Mouse (Mus musculus): ENCODE measurements around the gene Kif11. TPM values are rescaled to one million over a fixed set of nuclear protein-coding genes. Genes with fewer than 3 reads are reported as not detected.

Gene Kif11
- total RNA-seq, 2 experiments from 2014 or later, result 3.2 to 3.3 TPM

DNA sequence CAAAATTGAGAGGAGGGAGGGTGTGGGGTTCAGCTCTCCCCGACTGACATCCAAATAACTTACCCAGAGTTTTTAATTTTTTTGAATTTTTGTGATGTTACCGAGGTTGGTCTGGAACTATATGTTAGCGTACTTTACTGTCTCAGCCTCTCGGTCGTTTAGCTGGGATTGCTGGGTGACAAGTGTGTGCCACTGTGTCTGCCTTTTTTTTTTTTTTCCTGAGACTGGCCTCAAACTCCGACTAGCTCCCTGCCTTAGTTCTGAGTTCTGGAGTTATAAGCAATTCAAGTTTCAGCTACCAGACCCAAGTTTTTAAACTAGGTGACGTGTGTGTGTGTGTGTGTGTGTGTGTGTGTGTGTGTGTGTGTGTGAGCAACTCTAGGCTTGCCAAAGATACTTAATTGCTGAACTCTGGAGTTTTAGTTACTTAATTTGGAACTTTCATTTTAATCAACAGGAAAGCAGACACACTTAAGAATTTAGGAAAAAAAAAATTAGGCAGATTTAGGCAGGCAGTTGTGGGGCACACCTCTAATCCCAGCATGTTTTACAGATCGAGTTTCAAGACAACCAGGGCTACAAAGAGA lies 1.3 kb downstream of the Kif11 start:
- no peak for DNase-seq

DNA sequence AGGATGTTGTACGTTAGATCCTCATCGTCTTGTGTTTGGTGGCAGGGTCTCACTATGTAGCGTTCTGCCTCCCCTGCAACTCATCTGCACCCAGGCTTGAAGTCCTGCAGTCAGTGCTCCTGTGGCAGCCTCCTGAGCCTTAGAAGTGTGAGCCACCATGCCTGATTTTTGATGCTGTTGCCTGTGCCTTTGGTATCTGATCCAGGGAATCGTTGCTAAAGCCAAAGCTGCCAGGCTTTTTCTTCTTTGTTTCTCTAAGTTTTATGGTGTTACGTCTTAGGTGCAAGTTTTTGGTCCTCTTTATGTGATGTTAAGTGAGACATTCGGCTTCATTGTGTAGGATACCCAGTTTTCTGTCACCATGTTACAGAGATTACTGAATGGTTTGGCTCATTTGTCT lies 2.6 kb downstream of the Kif11 start:
- DNase-seq, result no peak

DNA sequence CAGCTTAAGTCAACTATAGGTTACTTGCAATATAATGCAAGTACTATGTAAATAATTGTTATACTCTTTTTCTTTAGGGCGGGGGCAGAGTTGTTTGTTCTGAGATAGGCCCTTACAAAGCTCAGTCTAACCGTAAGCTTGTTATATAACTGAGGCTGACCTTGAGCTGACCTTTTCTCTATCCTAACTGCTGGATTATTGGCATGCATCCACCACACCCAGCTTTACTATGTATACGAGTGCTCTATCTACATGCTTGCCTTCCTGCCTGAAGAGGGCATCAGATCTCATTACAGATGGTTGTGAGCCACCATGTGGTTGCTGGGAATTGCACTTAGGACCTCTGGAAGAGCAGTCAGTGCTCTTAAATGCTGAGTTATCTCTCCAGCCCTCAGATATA lies 9.9 kb downstream of the Kif11 start:
- peak in 1 of 2 experiments; percentile 5 for DNase-seq

DNA sequence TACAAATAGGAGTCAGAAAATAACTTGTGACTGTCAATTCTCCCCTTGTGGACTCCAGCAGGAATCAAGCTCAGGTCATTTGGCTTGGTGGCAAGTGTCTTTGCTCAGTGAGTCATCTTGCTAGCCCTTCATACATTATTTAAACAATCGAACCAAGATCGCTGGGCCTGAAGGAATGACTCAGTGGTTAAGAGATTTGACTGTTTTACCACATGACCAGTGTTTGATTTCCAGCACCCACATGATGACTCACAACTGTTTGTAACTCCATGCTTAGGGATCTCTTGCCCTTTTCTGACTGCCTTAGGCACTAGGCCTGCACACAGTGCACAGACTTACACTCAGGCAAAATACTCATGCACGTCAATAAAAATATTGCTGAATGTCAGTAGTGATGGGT lies 15.7 kb downstream of the Kif11 start:
- no peak for DNase-seq

DNA sequence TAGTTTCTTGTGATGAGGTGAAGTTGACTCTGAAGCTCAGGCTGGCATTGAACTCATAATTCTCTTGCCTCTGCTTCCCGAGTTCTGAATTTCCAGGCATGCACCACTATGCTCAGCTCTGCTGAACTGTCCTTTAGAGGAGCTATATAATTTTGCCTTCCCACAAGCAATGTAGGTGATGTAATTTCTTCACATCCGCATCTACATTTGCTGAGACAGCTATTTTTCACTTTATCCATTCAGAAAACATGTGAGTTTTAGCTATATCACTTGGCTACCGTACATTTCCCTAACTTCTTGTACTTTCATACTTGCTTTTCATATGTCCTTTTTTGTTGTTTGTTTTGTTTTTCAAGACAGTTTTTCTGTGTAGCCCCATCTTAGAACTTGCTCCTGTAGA lies 20.1 kb downstream of the Kif11 start:
- DNase-seq, result no peak

DNA sequence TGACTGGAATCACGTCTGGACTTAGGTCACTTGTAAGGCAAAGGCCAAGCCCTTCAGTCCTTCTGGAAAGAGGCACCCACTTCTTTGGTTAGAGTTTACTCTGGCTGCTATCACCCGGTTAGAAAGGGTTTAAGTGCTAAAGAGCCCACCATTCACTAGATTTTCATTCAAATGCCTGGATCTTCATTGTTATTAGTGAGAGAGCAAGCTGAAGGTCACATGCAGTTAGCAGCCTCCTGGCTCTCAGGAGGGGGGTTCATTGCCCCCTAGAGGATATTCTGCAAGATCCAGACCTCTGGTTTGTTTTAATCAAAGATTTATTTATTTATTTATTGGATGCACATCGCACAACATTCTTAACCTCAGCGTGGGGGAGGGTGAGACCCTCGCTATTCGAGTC lies 24.7 kb downstream of the Kif11 start:
- no peak for DNase-seq

DNA sequence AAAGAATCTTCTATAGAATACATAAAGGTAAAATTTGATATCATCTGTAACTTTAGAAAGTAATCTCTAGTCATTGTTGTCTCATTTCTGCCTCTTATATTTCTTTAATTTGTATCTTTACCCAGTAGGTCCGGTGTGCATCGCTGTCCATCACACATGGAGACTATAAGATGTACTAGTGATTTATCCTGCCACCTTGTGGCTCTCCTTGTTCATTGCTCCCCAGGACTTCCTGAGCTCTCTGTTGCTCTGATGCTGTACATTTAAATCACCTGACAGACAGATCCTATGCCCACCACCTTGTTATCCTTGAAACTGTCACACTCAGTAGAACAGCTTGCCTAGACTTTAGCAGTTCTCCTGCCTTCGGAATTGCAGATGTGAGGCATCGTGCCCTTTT lies 42.1 kb downstream of the Kif11 start:
- DNase-seq, result peak; percentile 25 to 60

DNA sequence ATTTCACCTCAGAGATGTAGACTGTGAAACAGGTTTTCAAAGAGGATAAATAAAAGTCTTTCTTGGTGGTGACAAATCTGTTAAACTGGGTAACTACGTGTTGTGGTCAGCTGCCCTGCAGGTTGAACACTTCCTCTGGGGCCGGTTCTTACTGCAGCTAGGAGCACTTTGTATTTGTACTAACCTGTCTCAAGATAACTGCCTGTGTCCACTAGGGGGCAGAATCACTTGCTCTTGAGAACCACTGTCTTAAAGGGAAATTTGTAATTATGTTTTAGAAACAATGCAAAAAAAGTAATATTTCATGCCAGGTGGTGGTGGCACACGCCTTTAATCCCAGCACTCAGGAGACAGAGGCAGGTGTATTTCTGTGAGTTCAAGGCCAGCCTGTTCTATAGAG lies 43.4 kb downstream of the Kif11 start:
- peak; percentile 52 to 72 for DNase-seq

DNA sequence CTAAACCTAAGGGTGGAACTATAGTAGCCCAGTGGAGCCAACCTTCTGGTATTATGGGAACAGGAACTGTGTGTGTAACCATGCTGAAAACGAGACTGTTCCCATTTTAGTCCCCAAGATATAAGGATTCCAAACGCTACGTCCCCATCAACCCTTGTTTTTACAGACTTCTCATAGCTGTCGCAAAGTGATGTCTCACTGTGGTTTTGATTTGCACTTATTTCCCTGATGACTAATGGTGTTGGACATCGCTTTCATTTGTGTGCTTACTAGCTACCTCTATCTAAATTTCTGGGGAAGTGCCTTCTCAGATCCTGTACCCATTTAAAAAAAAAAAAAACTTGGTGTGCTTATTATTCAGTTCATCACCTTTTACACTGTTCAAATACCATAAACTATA lies 52.4 kb downstream of the Kif11 start:
- no peak for DNase-seq

DNA sequence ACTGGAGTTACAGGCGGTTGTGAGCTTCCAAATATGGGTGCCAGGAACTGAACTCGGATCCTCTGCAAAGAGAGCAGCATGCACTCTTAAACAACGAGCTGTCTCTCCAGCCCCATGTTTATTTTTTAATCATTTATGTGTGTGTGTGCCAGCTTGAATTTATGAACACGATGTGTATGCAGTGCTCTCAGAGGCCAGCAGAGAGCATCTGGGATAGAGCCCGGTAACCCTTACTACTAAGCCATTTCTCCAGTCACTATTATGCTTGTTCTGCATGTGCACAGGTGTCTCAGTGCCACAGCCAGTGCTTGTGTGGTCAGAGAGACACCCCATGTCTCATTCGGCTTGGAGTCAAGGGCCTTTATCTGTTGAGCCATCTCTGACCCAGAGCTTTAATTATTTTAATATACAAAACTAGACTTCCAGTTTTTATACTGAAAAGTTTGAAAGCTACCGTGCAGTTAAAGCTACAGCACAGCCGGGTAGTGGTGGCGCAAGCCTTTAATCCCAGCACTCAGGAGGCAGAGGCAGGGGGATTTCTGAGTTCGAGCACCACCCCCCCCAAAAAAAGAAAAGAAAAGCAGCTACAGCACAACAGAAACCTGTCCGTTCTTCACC lies 55.0 kb downstream of the Kif11 start:
- DNase-seq, result no peak

DNA sequence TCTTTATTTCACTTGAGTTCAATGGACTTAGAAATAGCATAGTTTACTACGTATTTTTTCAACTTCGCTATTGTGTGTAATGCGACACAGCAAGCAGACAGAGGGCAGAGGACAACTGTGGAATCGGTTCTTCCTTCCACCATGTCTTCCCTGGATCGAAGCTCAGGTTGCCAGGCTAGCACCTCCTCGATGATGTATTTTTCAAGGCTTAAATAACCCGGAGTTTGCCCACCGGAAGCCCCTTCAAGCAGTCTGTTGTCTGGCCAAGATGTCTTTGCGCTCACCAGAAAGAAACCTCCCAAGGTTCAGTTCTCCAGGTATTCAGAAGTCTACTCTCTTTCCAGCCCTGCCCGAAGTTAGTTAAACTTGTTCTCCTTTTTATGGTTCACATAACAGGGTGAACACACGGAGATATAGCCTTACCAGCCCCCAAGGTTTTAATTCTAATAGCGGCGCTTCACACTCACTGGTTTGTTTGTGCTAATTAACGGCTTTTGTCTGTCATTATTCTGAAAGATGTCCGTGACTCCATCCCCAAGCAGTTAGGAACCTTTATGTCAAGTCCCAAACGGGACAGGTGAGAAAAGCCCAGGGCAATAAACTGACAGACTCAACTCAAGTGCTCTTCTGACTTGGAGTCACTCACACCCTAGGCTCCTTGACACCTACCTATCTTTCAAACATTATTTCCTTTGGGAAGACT lies 56.8 kb downstream of the Kif11 start:
- no peak for DNase-seq

DNA sequence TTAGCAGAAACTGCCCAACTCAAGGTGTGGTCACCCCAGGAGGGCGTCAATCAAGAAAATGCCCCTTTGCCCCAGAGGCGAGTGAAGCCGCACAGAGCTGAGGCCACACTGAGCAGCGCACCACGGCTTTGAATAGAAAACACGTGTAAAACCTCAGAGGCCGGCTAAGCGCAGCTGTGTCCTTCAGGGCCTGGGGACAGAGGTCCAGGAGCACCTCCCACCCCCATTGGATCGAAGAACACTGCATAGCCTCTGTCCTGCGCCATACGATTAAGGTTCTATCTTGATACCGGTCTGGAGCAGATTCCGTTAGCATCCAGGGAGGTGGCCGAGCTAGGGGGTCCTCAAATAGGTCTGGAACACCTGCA lies 57.7 kb downstream of the Kif11 start:
- peak; percentile 49 to 60 for DNase-seq

DNA sequence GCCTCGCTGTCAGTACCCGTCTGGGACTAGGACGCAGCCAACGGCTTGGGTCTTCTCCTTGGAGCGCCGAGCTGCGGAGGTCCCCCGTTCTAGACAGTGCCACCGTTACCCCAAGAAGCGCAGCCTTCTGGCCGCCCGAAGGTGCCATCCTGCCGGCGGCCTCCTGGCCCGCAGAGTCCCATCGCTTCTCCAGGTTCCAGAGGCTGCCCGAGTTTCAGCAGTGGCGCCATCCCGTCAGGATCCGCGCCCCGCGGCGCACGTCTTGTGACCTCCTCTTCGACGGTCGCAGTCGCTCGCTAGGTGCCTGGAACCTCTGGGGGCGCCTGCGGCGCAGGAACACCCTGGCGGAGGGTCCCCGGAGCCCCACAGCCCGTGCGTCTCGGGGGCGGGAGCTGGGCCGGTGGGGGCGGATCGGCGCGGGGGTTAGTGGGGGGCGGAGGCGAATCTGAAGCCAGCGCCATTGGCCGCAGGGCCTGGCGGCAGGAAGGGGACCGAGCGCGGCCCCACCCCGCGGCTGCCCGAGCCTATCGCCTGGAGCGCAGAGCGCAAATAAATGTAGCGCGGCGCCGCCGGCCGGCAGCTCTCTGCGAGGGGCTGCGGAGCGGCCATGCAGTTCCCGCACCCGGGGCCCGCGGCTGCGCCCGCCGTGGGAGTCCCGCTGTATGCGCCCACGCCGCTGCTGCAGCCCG lies 58.2 kb downstream of the Kif11 start, which contains the start of gene Hhex:
Gene Hhex (plus strand): TSS at position 548 of the 689 bp plus-strand sequence.
- DNase-seq, result peak; percentile 94 to 96

DNA sequence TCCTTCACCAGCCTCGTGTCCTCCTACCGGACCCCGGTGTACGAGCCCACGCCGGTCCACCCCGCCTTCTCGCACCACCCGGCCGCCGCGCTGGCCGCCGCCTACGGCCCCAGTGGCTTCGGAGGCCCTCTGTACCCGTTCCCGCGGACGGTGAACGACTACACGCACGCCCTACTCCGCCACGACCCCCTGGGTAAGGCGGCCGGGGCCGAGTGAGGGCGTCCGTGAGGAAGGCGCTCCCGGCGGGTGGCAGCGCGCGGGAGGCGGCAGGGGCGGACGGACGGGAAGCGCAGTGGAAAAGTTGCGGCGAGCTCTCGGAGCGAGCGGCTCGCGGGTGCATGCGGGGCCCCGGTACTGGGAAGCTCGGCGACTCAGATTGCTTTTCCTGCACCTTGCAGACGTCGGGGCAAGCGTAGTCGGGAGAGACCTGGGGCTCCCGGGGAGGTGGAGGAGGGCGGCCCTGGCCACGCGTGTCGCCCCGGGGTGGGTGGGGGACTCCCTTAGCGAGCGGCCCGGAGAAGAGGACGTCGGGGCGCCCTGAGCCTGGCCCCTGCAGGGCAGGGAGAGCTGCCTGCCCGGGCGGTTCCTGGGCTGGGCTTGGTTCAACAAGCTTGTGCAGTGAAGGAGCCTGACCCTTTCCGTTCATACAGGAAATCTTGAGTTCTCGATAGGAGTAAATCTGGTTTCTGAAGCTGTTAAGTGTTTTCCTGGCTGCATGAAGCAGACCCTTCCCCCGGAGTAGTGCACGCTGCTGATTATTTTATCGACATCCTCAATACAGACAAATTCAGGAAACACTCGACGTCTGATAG lies 59.0 kb downstream of the Kif11 start:
- DNase-seq, result peak; percentile 74 to 77

DNA sequence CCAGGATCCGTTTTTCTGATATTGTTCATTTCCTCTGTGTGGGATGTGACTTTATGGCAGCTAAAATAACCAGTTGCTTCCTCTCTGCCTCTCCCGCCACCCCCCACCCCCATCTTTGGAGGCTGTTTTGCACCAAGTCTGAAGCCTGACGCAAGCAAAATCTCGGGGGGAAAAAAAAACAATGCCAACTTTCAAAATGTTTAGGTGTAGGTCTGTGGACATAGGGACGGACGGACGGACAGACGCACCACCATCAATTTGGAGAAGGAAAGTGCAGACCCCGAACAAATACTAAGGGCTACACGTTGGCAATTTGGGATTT lies 59.6 kb downstream of the Kif11 start:
- peak in 1 of 2 experiments; percentile 39 for DNase-seq

DNA sequence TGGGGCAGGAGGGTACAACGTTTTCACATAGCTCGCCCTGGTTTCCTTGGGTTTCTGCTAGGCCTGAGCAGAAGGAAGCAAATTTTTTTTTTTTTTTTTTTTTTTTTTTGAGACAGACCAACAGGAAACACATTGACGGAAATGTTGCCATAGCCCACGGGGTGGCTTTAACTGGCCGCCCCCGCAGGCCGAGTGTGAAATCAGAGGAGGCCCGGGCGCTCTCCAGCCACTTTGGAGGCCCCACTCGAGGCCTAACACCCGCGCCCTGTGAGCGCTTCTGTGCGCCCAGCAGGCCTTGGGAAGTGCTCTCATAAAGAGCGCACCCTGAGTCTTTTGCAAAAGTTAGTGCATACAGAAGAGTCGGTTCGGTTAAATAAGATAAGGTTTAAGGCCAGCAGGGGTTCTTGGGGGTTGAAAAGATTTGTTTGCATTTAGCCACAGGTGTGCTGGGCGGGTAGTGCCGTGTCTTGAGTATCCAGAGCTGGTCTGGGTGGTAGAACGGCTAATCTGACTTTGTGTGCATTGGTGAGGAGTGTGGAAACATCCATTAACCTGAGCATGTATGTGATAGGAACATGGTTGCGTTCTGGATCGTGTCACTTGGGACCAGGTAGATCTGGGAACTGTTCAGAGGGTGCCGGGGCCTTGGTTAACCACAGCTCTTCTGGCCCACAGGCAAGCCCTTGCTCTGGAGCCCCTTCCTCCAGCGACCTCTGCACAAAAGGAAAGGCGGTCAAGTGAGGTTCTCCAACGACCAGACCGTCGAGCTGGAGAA lies 60.5 kb downstream of the Kif11 start:
- peak; percentile 32 to 60 for DNase-seq

DNA sequence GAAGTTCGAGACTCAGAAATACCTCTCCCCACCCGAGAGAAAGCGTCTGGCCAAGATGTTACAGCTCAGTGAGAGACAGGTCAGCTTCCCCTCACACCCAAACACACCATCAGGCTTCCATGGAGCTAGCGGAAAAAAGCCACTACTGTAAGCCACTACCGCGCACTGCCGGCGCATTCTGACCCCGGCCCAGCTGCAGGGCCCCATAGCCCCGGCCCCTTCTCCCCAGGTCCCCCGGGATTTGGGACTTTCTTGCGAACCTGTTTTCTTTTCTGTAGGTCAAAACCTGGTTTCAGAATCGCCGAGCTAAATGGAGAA lies 61.0 kb downstream of the Kif11 start:
- DNase-seq, result no peak

DNA sequence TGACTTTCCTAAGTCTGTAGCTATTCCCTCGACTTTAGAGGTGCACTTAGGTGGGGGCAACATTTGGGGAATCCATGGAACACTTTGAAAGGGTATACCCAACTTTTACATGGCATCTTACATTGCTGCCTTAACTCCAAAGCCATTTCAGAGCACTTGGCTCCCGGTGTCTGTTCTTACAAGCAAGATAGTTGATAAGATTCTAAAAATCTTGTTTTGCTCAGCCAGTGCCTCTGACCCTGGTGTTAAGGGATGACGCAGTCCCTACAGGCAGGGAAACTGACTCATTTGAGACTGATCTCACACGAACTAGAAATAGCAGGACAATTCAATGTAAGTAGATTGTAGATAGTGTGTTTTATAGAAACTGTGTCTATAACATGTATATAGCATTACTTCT lies 64.0 kb downstream of the Kif11 start:
- DNase-seq, result peak; percentile 26 to 36

DNA sequence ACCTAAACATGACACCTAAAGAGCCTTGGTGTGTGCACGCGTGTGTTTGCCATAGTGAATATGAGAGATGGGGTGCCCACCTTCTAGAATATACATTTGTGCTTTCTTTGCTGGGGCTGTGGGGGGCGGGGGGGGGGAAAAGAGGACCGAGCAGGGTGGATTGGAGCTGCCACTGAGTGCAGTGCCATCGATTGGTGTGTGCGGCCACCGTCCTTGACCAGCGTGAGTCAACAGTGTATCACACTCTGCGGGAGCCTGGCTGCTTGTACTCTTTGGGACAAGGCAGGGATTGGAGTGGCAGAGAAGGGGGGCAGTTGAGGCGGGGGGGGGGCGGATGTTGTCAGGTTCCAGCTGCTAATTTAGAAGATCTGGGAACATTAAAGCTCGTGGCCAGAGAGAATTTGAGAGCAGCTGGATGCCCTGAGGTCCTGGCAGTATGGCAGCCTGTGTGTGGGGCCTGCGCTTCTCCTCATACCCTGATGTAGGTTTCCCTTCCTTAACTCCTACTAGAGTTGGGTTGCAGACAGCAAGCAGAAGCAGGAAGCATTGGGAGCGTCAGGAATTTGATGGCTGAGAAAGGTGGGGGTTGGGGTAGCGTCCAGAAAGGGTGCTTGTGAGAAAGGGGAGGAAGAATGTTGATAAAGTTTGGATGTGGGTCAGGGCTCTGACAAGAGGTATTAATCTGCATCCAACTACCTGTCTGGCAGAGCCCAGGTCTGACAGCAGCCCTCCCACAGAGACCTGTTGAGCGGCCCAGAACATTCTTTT lies 64.7 kb downstream of the Kif11 start:
- peak; percentile 86 to 88 for DNase-seq

DNA sequence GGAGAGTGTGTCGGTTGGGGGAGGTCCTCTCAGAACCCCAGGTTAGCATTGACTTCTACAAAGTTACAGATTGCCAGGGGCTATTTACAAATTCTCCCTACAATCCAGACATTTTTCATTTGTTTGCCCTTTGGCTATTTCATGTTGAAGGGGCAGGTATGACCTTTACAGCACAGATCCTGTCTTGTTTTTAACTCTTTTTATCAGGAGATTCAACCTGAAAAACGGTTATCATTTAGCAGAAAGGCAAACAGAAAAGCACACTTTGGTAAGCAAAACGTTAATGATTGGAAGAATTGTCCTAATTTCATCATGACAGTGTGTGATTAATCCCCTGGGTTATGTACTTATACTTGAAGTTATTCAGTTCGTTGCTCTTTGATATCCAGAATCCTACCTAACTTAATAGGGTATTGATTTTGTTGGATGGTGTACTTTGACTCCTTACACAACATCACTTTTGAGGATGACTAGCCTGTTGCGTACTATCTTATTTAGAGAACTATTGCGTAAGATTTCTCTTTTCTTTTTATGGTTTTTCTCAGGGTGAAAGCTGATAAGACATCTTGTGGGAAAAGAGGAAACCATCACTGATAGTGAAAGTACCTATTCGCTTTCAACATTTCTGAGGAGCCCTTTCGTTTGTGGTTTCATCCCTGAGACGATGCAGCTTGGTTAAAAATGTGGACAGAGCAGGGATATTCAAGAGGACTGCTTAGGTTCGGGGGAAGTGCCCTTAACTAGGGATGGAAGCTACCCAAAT lies 66.5 kb downstream of the Kif11 start:
- DNase-seq, result no peak
